Mouse (Mus musculus): Measurements from ENCODE around the gene Large1. TPM values are rescaled to one million over a fixed set of nuclear protein-coding genes. Genes with fewer than 3 reads are reported as not detected.

The Large1 gene
- polyA plus RNA-seq, 1 experiment from 2014 or later: 8.7 TPM

DNA sequence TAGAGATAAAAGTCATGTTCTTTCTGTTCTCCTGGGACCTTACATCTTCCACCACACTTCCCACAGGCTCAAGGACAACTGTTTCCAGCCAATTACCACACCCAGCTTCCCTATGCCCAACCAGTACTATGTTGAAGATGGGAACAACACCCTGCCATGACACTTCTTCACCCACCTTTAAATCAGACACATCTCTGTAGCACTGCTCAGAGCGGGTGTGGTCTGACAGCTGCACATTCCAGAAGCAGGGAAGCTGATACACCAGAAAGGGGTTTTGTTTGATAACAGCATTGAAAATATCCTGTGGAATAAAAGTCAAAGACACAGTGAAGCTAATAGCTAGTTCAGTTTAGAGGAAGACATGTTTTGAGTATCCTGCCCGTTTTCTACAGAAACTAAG, 470.3 kb downstream of the Large1 start:
- Histone ChIP-seq H3K27me3 (ENCODE audit: insufficient read depth, low read length) (no peaks in the 10 kb centered on the region), H3K4me3 (ENCODE audit: low read depth, low read length) (no peak overlapping the region)
- no peak for TF ChIP-seq CTCF (IDR thresholded peaks at IDR 0.05; ENCODE audit: low read depth)

DNA sequence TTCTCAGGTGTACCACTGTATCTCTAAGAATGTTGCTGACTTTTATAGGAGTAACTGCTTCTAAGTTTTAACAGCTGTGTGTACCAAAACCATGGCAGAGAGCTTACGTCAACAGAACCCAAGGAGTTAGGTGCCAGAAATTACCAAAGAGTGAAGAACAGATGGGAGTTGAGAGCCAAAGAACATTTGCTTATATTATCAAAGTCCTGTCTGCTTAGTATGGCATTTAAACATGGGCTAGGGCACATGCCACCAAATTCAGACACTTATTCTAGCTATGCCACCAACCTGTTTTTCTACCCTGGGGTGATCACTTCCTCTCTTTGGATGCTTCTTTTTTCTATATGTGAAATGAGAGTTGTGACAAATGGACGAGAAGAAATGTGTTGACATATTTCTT, 479.9 kb downstream of the Large1 start:
- DNase-seq: no peak
- Histone ChIP-seq H3K27me3 (ENCODE audit: insufficient read depth, low read length) (no peaks in the 10 kb centered on the region), H3K9me3 (ENCODE audit: low read depth, low read length) (no peaks in the 10 kb centered on the region), H3K27ac (ENCODE audit: low read depth) (no peak overlapping the region), H3K4me2 (no peak overlapping the region), H3K4me3 (ENCODE audit: low read depth, low read length) (no peak overlapping the region), H3K9ac (no peak overlapping the region), H3K36me3 (ENCODE audit: insufficient read depth) (no peaks in the 10 kb centered on the region), H3K4me1 (ENCODE audit: insufficient read depth) (no peaks in the 10 kb centered on the region)
- ATAC-seq (ENCODE audit: insufficient read depth): no peak
- no peak for TF ChIP-seq CTCF (IDR thresholded peaks at IDR 0.05; ENCODE audit: low read depth)
- WGBS: 78% methylated on average over 2 of the region's 2 CpGs

More for the DNA sequence above, 470.3 kb downstream of the Large1 start:
- DNase-seq (no peak), ATAC-seq (ENCODE audit: insufficient read depth) (no peak)
- no peak overlapping the region for H3K27ac ChIP-seq (ENCODE audit: low read depth)
- no peaks in the 10 kb centered on the region for H3K4me1 ChIP-seq (ENCODE audit: insufficient read depth)
- H3K9ac ChIP-seq: no peak overlapping the region
- H3K36me3 ChIP-seq (ENCODE audit: insufficient read depth): no peaks in the 10 kb centered on the region
- 87% methylated on average over 2 of the region's 2 CpGs for WGBS
- H3K4me2 ChIP-seq: no peak overlapping the region
- no peaks in the 10 kb centered on the region for H3K9me3 ChIP-seq (ENCODE audit: low read depth, low read length)

DNA sequence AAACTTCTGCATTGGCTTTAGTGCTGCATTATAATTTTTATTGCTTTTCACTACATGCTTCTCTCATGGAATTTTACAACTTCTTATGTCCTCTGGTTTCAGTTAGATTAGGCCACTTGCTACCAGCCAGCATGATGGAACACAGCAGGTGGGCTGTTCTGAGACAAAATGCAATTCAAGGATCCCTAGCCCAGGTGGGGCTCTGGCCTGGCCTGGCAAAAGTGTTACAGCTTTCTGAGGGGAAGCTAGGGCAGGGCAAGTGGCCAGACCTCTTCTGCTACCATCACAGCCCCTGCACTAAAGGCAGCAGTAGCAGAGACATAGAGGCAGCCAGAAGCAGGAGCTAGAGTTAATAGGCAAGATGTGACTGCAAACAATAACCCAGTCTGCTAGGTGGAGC, 506.5 kb downstream of the Large1 start:
- H3K4me1 ChIP-seq (ENCODE audit: insufficient read depth): no peaks in the 10 kb centered on the region
- H3K4me2 ChIP-seq: no peak overlapping the region
- H3K36me3 ChIP-seq (ENCODE audit: insufficient read depth): 0 out of 2 replicates have a peak, but pooled peaks cover 2% of the 10 kb centered on the region
- no peak for ATAC-seq (ENCODE audit: insufficient read depth)
- no peak overlapping the region for H3K27ac ChIP-seq (ENCODE audit: low read depth)
- DNase-seq: no peak
- H3K4me3 ChIP-seq (ENCODE audit: low read depth, low read length): no peak overlapping the region
- no peaks in the 10 kb centered on the region for H3K9me3 ChIP-seq (ENCODE audit: low read depth, low read length)
- H3K9ac ChIP-seq: no peak overlapping the region
- no peak for TF ChIP-seq CTCF (IDR thresholded peaks at IDR 0.05; ENCODE audit: low read depth)
- no peaks in the 10 kb centered on the region for H3K27me3 ChIP-seq (ENCODE audit: insufficient read depth, low read length)

DNA sequence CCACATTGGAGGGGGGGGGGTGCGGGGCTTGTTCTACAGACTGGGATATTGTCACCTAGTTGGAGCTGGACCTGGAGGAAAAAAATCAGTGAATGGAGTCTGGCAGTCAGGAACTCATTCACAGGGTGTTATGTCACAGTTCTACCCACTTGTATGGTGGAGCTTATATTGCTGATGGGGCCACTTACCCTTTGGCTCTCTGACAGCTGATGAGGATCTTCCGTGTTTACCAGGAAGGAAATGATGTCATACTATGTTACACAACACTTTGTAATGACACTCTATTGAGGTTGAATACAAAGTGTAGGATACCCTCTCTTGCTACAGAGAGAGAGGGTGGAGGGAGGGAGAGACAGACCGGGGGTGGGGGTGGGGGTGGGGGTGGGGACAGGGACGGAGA, 517.5 kb downstream of the Large1 start:
- 65% methylated on average over 4 of the region's 4 CpGs for WGBS

DNA sequence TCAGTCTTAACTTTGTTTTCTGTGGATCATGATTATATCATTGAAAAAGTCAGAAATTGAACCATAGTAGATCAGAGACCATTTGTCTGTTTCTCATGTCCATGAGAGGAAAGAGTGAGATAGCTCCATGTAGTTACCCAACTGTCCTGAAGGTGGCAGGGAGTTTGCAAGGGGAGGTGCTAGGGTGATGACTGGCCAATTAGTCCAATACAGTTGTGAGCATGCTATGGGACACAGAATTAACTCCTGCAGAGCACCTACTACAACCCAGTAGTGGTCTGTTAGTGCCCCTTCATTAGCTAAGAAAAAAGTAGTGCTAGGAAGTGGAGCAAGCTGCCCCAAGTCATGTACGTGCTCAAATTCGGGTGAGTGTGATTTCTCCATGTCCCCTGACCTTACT, 520.2 kb downstream of the Large1 start:
- Histone ChIP-seq H3K4me3 (ENCODE audit: low read depth, low read length) (no peak overlapping the region), H3K4me1 (ENCODE audit: insufficient read depth) (no peaks in the 10 kb centered on the region), H3K9me3 (ENCODE audit: low read depth, low read length) (no peaks in the 10 kb centered on the region), H3K9ac (no peak overlapping the region), H3K27ac (ENCODE audit: low read depth) (no peak overlapping the region), H3K27me3 (ENCODE audit: insufficient read depth, low read length) (no peaks in the 10 kb centered on the region), H3K4me2 (no peak overlapping the region), H3K36me3 (ENCODE audit: insufficient read depth) (no peaks in the 10 kb centered on the region)
- peak; percentile 47 for TF ChIP-seq CTCF (IDR thresholded peaks at IDR 0.05; ENCODE audit: low read depth)
- peak; percentile 8 for DNase-seq
- peak; percentile 45; the same call in 1 of the 2 replicates for ATAC-seq (ENCODE audit: insufficient read depth)
- 75% methylated on average over 2 of the region's 2 CpGs for WGBS

More for the DNA sequence above, 517.5 kb downstream of the Large1 start:
- H3K27ac ChIP-seq (ENCODE audit: low read depth): no peak overlapping the region
- TF ChIP-seq CTCF (IDR thresholded peaks at IDR 0.05; ENCODE audit: low read depth): no peak
- no peak overlapping the region for H3K9ac ChIP-seq
- no peaks in the 10 kb centered on the region for H3K27me3 ChIP-seq (ENCODE audit: insufficient read depth, low read length)
- no peak overlapping the region for H3K4me2 ChIP-seq
- H3K9me3 ChIP-seq (ENCODE audit: low read depth, low read length): no peaks in the 10 kb centered on the region
- H3K4me3 ChIP-seq (ENCODE audit: low read depth, low read length): no peak overlapping the region
- DNase-seq (peak; percentile 2), ATAC-seq (ENCODE audit: insufficient read depth) (no peak)
- H3K36me3 ChIP-seq (ENCODE audit: insufficient read depth): no peaks in the 10 kb centered on the region
- no peaks in the 10 kb centered on the region for H3K4me1 ChIP-seq (ENCODE audit: insufficient read depth)

DNA sequence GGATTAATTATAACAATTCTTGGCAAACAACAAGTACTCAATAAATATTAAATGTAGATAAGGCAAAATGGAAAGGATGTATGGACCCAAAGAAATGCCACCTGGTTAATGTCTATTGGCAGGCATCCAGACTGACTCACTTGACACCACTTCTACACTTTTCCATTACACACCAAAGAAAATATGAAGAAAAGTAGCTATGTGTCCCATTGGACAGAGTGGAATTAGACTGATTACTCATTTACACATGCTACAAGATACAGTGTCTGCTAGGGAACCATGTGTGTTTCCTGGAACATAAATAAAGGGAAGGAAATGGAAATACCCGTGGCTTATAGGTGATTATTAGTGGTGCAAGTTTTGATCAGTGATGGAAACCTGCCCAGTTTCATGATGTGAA, 521.0 kb downstream of the Large1 start:
- no peaks in the 10 kb centered on the region for H3K27me3 ChIP-seq (ENCODE audit: insufficient read depth, low read length)
- no peak overlapping the region for H3K4me2 ChIP-seq
- no peaks in the 10 kb centered on the region for H3K4me1 ChIP-seq (ENCODE audit: insufficient read depth)
- WGBS: 25% methylated on average over 1 of the region's 1 CpGs
- DNase-seq (peak; percentile 36), ATAC-seq (ENCODE audit: insufficient read depth) (peak; percentile 67)
- no peak overlapping the region for H3K27ac ChIP-seq (ENCODE audit: low read depth)
- no peak for TF ChIP-seq CTCF (IDR thresholded peaks at IDR 0.05; ENCODE audit: low read depth)
- H3K4me3 ChIP-seq (ENCODE audit: low read depth, low read length): no peak overlapping the region
- no peaks in the 10 kb centered on the region for H3K36me3 ChIP-seq (ENCODE audit: insufficient read depth)
- no peaks in the 10 kb centered on the region for H3K9me3 ChIP-seq (ENCODE audit: low read depth, low read length)
- H3K9ac ChIP-seq: no peak overlapping the region

DNA sequence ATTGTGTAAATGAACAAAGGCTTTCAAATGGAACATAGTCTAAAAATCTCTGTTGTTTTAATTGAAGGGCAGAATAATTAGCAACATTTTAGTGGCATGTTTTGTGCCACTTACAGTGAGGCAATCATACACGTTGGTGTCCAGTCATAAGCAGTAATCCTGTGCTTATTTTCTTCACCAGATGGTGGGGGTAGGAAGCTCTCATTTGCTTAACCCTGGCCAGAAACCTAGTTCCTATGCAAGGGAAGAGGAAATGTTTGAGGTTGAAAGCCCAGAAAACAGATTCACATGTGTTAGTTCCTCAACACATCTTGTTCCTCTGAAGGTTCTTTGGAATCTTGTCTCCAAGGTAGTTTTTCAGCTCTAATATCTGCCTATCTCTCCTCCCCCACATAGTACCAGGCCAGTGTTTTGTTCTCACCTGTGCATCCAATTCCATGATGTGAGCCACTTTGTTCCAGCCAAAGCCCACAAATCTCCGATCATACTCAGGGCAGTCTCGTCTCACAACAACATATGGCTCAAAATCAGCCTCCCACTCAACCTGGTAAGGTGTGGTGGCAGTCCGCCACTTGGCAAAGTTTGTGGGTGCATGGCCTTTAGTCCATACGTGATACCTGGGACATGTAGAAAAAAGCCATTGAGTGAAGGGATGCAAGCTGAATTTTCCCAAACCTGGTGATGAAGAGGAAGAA, 535.5 kb downstream of the Large1 start:
- Histone ChIP-seq H3K27me3 (ENCODE audit: insufficient read depth, low read length) (no peaks in the 10 kb centered on the region), H3K4me1 (ENCODE audit: insufficient read depth) (no peaks in the 10 kb centered on the region), H3K4me3 (ENCODE audit: low read depth, low read length) (no peak overlapping the region), H3K9ac (no peak overlapping the region), H3K4me2 (no peak overlapping the region), H3K9me3 (ENCODE audit: low read depth, low read length) (no peaks in the 10 kb centered on the region), H3K27ac (ENCODE audit: low read depth) (no peak overlapping the region), H3K36me3 (ENCODE audit: insufficient read depth) (no peaks in the 10 kb centered on the region)
- DNase-seq (no peak), ATAC-seq (ENCODE audit: insufficient read depth) (no peak)
- 91% methylated on average over 5 of the region's 5 CpGs for WGBS
- TF ChIP-seq CTCF (IDR thresholded peaks at IDR 0.05; ENCODE audit: low read depth): no peak

Data from lung, embryonic 14.5 days (tissue).